Mouse (Mus musculus) left cerebral cortex, postnatal 4 days (tissue): ENCODE results near the gene Fut2. TPM values are rescaled to one million over a fixed set of nuclear protein-coding genes. Genes with fewer than 3 reads are reported as not detected.

Source experiments
- DNase-seq: peaks from one replicate; pipeline ENCODE4 v3.0.0-alpha.2; 2022
- intact Hi-C: fragments of 180-260 bp; cut with DNase I; formaldehyde crosslinking; loops from one replicate; pipeline ENCODE4 v1.15.1; 2025
- total RNA-seq, 2 experiments: library from RNA; stranded (reverse); gene quantifications; 2 replicates each; pipeline ENCODE4 v1.2.3; 2021

The Fut2 gene
- total RNA-seq, 2 experiments from 2014 or later = not detected

DNA sequence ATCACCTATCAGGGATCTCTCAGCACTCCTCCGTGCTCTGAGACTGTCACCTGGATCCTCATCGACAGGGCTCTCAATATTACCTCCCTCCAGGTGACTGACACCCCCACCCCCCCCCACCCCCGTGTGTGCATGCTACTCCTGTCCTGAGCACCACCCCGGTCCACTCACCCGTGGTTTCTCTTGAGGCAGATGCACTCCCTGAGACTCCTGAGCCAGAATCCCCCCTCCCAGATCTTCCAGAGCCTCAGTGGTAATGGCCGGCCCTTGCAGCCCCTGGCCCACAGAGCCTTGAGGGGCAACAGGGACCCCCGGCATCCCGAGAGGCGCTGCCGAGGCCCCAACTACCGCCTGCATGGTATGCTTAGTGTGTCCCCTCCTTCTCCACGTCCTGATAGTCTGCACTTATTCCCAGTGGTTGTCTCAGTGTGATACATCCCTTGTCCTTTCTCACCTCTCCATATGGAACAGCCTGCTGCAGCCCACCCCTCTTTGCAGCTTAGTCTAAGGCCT is 37.4 kb upstream of the Fut2 start:
- intact Hi-C loops = loop anchor here (5.0 kb wide), 1 partner anchor 61 kb away; no protein-coding TSS in a partner anchor
- DNase-seq = no peak

DNA sequence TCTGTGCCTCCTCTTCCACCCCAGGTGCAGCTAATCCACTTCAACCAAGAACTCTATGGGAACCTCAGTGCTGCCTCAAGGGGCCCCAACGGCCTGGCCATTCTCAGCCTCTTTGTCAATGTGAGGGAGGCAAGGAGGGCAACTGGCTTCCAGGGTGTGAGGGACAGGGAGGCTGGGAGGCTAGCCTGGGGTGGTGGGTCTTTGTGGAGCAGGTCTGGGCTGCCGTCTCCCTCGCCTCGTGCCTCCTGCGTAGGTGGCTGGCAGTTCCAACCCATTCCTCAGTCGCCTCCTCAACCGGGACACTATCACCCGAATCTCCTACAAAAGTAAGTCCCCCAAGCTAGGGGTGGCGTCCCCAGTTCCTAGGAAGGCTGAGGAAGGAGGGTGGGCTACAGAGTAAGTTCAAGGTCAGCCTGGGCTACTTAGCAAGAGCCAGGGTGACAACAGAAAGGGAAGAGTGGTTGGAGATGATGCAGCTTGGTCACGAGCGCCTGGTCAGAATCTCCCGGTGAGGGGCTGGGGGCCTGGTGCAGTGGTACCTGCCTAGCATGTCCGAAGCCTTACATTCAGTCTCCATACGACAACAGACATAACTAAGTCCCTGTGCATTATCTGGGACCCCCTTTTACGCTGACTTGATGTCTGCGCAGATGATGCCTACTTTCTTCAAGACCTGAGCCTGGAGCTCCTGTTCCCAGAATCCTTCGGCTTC is 36.8 kb upstream of the Fut2 start:
- DNase-seq = no peak
- intact Hi-C loops = loop anchor here (5.0 kb wide), 1 partner anchor 61 kb away; no protein-coding TSS in a partner anchor

DNA sequence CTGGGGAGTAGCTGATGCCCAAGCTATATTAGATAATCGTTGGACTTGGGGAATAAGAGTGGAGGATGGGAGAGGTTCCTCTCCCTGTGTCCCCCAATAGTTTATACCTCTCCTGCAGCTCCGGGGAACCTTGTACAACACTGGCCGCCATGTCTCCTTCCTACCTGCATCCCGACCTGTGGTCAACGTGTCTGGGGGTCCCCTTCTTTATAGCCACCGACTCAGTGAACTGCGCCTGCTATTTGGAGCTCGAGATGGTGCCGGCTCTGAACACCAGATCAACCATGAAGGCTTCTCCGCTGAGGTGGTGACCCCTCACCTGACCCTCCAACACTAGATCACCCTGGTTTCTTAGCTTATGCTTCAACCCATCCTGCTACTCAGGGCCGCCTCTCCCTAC is 36.1 kb upstream of the Fut2 start:
- intact Hi-C loops = loop anchor here (5.0 kb wide), 1 partner anchor 60 kb away; no protein-coding TSS in a partner anchor
- DNase-seq = no peak

DNA sequence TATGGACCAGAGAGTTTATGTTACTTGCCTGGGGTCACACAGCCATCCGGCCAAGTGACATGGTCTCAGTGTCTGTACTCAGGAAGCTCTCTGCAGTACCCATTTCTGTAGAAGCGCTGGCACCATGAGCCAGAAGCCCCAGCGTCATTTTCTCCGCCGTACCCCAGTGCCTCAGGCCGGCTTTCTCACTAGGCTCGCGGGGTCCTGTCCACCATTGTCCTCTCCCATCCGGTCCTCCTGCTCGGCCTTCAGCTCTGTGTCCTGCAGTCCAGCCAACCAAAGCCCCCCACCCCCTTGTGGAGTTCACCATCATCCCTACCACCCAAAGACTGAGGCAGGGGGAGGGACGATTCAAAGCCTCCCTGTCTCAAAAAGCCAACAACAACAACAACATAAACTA is 35.4 kb upstream of the Fut2 start:
- no peak for DNase-seq
- intact Hi-C loops = loop anchor here (5.0 kb wide), 1 partner anchor 59 kb away; no protein-coding TSS in a partner anchor

DNA sequence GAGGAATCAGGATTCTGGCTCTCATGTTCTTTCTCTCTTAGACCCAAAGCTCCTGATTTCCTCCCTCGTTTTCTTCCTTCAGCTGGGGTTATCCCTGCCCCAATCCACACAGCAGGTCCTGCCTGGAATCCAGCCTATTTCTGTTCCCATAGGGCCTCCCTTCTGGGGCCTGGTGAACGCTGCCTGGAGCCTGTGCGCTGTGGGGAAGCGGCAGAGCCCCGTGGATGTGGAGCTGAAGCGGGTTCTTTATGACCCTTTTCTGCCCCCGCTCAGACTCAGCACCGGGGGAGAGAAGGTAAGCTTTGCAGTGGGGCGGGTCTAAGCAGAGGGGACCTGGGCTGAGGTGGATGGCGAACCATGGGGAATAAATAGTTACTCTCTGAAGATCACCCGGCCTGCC is 34.9 kb upstream of the Fut2 start:
- no peak for DNase-seq
- intact Hi-C loops = loop anchor here (5.0 kb wide), 1 partner anchor 59 kb away; no protein-coding TSS in a partner anchor

DNA sequence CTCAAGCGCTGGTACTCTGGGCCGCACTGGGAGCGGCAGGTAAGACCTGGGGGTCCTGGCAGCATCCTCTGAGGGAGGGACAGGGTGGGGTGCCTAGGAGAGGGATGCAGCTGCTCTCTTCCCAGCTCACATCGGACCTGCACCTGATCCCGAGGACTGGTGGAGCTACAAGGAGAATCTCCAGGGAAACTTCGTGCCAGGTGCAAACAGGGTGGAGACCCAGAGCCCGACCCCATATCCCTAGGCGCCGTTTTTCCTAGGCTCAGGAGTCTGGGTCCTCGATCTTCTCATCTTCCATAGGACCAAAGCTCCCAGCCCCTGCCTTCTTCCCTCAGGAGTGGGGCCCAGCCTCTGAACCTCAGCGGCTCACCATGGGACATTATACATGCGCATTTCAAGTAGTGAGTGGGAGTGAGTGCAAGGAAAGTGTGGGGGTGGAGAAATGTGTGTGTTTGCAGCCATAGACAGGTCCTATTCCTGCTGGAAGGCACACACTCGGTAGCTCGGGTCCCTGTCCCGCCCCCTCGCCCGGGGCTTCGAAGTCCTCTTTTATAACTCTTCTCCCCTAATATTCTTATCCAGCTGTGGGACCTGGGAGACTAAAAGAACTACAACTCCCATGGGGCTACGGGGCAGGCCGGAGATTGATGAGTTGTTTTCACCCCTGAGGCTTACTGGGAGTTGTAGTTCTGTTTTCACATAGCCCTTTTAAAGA is 34.3 kb upstream of the Fut2 start:
- intact Hi-C loops = loop anchor here (5.0 kb wide), 1 partner anchor 58 kb away; no protein-coding TSS in a partner anchor
- DNase-seq = peak; percentile 69

DNA sequence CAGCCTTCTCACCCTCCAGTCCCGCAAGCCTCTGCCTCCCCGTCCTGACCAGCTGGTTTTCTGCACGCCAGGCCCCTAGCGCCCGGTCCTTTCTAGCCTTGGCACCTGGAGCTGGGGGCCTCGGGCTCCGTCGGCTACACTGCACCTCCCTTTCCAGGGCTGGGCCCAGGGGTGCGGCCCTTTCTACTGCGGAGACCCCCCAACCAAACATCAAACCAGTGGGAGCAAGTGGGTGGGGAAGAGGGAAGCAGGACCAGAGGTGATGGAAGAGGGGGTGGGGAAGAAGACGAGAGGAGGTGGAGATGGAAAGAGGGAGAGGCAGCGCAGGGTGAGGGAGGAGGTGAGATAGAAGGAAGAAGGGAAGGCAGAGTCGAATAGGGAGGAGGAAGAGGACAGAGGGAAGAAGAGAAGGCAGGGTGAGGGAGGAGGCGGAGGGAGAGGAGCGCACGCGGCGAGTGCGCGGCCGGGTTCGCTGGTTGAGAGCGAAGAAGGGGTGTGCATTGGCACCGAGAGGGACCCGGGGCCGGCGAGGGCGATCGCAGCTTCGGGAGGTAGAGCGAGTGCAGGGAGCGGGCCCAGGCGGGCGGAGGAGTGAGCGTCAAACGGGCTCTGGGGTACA is 33.4 kb upstream of the Fut2 start, which contains the start of gene Car11:
Car11 (plus strand) TSS at position 321 of the 619 bp plus-strand sequence.
- DNase-seq = no peak
- intact Hi-C loops = loop anchor here (5.0 kb wide), 1 partner anchor 57 kb away; no protein-coding TSS in a partner anchor

DNA sequence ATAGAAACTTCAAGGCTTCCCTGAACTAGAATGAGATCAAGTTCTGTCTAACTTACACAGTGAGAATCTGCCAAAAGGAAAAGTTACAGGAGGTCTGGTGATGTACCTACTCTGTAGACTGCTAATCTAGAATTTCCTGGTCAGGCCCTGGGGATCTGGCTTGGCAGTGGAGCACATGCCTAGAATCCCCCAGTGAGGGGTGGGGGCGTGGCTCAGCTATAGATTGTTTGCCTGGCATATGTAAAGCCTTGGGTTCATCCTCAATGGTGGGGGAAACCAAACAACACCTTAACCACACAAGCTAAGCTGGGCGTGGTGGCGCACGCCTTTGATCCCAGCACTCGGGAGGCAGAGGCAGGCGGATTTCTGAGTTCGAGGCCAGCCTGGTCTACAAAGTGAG is 31.7 kb upstream of the Fut2 start:
- no peak for DNase-seq
- intact Hi-C loops = no loop called here

DNA sequence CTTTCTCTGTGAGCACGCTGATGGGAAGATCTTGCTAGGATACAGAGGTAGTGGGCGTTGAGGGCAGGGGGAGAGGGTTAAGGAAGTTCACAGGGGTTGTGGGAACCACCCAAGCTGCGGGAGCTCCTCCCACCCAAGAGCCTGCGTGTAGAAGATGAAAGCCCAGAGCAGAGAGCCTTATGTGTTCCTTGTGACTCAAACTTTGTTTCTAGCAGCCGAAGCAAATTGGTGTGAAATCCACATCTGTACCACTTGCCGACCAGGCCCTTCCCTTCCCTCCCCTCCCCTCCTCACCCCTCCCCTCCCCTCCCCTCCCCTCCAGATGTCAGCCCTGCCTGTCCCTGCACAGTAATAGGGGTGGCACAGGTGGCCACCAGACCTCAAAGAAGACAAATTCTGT is 28.9 kb upstream of the Fut2 start:
- intact Hi-C loops = no loop called here

DNA sequence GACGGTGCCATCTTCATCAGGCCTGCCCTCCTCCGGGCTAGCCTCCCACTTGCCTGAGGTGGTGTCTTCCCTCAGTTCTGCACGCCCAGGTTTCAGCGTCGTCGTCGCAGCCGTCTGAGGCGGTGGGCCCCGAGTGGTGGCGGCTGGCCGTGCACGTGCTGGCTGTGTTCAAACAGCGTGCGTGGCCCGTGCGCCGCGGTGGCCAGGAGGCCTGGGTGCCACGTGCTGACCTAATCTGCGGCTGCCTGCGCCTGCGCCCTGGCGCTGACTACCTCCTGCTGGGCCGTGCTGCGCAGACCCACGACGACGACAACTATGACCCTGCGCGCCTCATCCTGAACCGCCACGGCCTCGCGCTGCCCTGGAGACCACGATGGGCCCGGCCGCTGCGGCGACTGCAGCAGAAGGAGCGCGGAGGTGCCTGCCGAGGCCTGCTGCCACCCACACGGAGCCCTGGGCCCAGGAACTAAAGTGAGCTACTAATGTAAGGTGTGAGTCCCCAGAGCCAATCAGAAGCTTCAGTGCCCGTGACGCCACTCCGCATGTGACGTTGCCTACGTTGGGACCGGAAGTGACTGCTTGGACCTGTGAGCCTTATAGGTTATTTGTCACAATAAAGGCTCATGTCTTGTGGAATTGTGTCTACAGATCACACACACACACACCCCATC is 27.9 kb upstream of the Fut2 start, which contains the start of gene Sec1:
Sec1 (minus strand) TSS at position 482 of the 671 bp plus-strand sequence.
- no peak for DNase-seq
- intact Hi-C loops = no loop called here

More for the DNA sequence above, 28.9 kb upstream of the Fut2 start:
- DNase-seq = no peak

DNA sequence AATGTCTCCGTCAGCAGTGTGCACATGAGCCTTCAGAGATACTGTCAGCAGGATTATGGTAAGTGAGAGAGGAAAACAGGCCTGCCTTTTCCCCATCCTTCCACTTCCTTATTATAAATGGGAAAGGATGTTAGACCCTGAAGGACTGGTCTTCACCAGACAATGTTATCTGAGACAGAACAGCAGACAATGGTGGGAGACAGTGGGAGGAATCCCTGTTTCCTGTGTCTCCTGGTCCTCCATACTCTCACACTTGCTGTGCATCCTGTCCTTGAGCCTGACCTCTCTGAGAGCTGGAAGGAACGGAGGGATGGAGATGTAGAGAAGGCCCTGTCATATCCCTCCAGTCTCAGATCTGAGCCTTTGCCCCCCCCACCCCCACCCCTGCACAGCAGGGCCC is 26.2 kb upstream of the Fut2 start:
- intact Hi-C loops = no loop called here

DNA sequence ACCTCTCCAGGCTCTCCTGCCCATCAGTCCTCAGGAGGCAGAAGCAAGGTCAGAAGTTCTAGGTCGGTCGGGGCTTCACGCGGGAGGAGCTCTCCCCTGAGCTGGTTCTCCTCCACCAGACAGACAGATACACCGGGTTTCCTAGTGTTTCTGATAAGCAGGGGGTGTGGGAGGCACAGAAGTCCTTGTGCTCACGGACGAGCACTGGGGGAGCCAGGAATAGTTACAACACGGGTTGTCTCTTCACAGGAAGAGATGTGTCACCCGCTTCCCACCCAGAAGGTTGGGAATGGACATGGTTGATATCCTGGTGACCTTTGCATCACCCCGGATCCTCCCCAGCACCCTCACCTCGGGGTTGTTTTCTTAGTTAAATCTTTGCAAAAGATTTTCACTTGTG is 23.6 kb upstream of the Fut2 start:
- DNase-seq = no peak
- intact Hi-C loops = loop anchor here (10.0 kb wide), 1 partner anchor 95 kb away; no protein-coding TSS in a partner anchor

More for the DNA sequence above, 26.2 kb upstream of the Fut2 start:
- DNase-seq = no peak

DNA sequence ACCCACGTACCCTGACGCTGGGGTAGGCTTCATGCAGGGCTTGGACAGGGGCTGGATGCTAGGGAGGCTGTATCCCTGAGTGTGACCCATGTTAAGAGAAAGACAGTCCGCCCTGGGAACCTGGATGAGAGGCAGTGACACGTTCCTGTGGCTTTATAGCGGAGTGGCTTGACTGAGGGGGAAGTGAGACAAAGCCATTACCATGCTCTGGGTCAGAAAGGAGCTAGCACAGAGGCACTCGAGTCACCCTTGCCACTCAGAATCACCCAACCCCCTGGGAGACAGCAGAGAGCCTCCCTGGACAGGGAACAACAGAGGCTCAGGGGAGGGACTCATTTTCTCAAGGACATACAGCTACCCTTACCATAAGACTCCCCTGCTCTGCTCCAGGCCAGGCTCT is 22.9 kb upstream of the Fut2 start:
- DNase-seq = no peak
- intact Hi-C loops = loop anchor here (10.0 kb wide), 1 partner anchor 94 kb away; no protein-coding TSS in a partner anchor

DNA sequence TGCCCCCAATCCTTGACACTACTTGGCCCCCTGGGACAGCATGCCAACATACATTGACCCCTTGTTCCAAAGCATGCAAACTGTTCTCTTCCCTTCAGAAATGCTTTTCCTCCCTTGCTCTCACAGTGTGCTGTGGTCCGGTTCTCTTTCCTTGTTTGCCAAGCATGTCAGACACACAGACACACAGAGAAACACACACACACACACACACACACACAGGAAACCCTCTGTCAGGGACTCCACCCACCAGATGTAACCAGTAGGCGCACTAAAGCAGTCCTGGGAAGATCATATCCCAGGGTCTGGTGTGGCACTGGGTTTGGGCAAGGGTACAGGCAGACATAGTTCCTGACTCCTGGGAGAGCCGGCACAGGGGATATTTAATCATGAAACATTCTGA is 20.6 kb upstream of the Fut2 start:
- intact Hi-C loops = loop anchor here (10.0 kb wide), 1 partner anchor 92 kb away; no protein-coding TSS in a partner anchor
- DNase-seq = no peak

DNA sequence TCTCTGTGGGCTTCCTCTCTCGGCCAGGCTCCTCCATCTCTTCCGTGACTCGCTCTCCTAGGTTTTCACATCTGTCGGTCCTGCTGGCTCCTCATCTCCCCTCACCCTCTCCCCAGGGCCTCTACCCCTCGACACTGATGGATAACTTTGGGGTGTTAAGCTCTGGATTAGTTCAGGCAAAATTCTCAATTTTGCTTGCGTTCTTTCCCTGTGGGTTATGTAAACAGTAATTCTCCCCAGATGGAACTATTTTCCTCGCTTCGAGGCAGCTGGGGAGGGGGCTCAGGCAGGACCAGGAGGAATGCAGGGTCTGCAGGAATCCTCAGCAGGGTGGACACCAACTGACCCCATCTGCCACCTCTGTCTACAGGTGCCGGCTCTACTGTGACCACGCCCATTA is 19.6 kb upstream of the Fut2 start:
- no peak for DNase-seq
- intact Hi-C loops = loop anchor here (10.0 kb wide), 1 partner anchor 91 kb away; no protein-coding TSS in a partner anchor

DNA sequence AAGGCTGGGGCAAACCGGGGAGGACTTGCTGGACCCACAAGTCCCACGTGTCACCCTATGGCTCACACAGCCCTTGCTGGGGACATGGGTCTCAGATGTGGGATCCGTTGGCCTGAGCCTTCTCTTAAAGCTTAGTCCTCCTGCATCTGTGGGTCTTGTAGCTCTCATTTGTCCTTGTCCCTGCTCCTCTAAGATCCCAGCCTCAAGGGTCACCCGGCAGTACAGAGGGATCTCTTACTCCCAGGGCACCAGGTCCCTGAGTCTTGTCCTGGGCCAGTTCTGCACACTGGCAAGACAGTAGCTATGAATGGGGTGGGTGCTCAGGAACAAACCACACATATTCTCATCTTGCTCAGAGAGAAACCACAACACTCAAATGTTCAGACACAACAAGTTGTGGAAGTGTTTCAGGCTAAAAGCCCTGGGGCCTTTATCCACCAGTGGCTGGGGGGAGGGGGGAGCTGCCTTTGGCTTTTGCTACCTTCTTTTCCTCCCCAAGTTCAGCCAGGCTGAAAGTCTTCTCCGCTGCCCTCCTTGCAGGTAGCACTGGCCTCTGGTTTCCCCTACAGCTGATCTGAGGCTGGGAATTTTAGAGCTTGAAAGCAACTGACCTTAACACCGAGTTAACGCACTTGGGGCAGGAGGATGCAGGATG is 17.3 kb upstream of the Fut2 start, which contains the start of gene Ntn5:
Ntn5 (plus strand) TSS at position 627 of the 655 bp plus-strand sequence.
- no peak for DNase-seq
- intact Hi-C loops = loop anchor here (10.0 kb wide), 1 partner anchor 89 kb away; no protein-coding TSS in a partner anchor

DNA sequence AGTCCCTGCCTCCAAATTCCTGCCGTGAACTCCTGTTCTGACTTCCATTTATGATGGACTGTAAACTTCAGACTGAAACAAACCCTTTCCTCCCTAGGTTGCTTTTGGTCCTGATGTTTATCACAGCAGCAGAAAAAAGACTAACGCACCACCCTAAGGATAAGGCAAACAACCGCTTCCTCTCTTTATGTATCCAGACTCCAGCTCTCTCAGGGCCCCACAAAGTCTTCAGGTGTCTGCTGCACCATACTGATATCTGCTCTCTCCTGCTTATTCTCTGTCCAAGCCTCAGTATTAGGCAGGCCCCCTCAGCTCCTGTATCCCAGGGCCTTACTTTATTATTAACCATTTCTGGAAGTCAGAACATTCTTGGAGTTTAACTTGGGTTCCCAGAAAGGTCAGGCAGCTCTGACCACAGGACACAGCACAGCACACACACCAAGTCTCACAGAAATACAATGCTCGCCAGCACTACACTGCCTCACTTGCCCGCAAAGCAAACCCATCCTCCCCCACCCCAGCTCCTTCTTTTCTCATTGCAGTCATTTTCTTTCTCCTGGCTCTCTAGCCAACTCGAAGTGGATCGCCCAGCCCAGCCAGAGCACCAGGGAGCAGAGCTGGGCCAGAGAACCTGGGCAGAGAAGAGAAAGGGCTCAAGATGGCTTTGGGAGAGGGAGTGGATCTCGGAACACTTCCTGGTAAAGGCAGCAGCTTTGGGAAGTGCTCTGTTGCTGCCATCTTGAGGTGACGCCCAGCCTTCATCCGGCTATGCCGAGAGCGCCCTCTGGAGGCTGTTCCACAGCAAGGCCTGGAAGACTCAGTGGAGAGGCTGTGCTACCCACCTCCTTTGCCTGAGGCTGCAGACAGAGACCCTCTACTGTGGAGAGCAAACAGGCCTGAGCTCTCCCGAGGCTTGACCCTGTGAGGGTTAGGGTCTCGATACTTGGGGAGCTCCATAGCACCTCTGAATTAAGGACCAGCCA is 16.2 kb upstream of the Fut2 start:
- peak; percentile 94 for DNase-seq
- intact Hi-C loops = loop anchor here (10.0 kb wide), 1 partner anchor 88 kb away; no protein-coding TSS in a partner anchor
